Mouse (Mus musculus) G1E (cell line): ENCODE measurements around the gene Ppm1j.

Source experiments
- CTCF ChIP-seq: IDR thresholded peaks from 2 replicates; pipeline ENCODE4 v1.5.1; 2012; ENCODE audit warnings: low read depth, low read length, inconsistent platforms, mixed read lengths
- POLR2AphosphoS5 ChIP-seq: IDR thresholded peaks from 2 replicates; pipeline ENCODE4 v1.6.1; 2012; ENCODE audit warnings: low read depth, low read length, inconsistent platforms; ENCODE audit not compliant: insufficient replicate concordance

- TF ChIP-seq POLR2AphosphoS5: no peak
- no peak for TF ChIP-seq CTCF
These were observed 13.3 kb downstream of the Ppm1j start for GRCm38 (mm10) chr3:104793871-104794828.
